Mouse (Mus musculus) 3T3-L1 (cell line): Measurements from ENCODE around the gene Coro7.
A peak's percentile ranks its signal among the peaks of the same experiment; 100 is the strongest.
"Not testable (repeated sequence)": the region's sequence is repeated elsewhere in the genome, so short reads cannot be mapped to it uniquely, and the experiment has no call there.

ENCODE experiments used
- DNase-seq: peaks from one replicate; pipeline ENCODE4 v3.0.0-alpha.2; 2015; ENCODE audit warnings: low read depth, low spot score

The Coro7 gene

DNA sequence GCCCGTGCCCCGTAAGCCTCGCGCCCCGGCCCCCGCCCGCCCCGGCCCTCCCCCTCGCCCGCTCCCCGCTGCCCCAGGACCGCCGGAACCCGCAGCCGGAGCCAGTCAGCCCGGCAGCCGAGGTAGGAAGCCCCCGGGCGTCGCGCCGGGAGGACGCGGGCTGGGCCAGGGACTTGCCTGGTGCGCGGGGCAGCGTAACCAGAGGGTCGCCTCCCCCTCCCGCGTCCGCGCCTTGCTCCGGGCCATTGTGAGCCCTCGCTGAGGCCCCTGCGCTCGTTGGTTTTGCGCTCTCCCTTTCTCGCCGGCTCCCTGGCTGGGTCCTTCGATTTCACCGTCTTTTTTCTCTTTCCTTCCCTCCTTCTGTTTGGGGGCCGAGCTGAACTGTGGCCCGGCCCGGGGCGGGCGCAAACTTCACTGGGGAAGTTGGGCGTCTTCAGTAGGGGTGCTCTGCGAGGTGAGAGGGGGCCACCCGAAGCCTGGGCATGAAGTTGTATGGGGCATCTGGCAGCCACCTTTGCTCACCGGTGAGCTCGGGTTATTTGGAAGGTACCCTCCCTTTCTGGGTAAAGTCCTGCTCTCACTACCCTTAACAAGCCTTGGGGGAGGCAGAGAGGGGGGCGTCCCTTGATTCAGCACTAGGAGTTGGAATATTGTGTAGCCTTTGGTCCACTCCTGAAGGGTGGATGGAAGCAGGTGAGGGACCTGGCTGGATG is 84.6 kb downstream of the Coro7 start:
- peak; percentile 47 for DNase-seq

DNA sequence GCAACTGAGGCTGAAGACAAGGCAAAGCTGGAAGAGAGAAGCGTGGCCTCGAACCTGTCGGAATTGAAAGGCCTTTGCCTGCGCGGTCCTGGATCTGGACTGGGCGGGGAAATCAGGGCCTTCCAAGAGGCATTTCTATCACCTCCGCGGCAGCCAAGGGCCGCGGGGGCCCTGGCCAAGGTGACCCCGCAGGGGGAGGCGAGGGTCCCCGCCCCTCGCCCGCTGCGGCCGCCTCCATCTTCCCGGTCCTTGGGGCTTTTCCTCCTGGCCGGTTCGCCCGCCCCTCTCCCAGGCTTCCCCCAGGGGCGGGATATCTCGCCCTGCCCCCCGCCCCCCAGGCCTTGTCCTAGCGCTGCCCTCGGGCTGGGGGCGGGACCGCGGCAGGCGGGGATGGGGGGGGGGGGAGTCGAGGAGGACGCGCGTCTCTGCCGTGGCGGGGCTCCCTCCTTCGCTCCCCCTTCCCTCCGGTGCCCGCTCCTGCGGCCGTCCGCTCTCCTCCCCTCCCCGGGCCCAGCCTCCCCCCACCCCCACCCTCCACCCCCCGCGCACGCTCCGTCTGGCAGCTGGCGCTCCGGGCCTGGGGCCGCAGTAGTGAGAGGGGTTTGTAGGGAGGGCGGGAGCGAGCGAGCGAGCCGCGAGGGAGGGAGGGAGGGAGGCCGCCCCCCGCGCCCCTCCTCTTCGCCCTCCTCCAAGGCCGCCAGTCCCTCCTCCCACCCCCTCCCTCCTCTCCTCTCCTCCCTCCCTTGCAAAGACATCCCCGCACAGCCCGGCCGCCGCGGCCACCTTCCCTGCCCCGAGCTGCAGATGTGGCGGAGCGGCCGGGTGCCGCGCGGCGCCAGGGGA is 85.4 kb downstream of the Coro7 start, which contains the start of gene Glis2:
Glis2 (plus strand) TSS at position 743 of the 843 bp plus-strand sequence.
- peak; percentile 78 for DNase-seq

DNA sequence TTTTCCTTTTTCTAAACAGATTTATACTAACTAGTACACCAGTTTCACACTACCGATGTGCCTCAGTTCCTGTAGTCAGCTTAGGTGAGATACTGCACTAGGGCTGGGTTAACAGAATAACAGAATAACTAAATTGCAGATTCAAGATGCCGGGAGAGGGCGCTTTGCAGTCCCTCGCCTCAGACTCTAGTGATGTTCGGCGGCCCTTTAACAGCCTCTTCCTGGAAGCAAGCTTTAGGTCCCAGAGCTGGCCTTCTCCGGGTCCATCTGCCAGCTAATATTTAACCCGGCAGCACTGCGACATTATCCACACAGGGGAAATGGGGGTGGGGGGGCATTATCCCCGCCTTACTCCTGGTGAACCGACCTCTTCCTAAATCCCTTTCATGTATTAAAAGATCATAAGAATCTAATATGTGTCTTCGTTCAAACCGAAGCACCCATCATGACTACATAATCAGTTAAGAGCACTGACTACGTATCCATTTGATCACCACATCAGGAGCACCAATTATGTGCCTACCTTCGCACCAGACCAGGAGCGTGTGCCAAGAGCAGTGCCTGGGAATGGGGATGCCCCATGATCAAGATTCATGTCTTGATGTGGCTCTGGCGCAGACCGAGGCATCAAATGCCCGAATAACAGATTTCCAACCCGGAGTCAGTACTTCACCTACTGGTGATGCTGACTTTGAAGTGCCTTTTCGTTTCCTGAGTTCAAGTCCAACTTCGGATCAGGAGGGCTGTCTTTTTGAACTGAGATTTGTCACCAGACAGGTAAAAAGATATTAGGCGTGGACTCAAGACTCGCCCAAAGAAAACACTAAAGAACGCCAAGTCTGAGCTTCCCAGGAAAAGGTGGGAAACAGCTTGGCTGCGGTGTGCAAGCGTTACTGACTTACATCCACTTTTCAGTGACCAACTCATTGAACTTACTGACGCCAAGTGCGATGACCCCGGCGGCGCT is 86.4 kb downstream of the Coro7 start:
- peak; percentile 82 for DNase-seq

- peak; percentile 62 for DNase-seq
These were observed 89.3 kb downstream of the Coro7 start for GRCm38 (mm10) chr16:4590236-4590635.

GRCm38 (mm10) chr16:4587516-4588210 is 91.9 kb downstream of the Coro7 start:
- DNase-seq: peak; percentile 74

- peak; percentile 99 for DNase-seq
These were observed 93.0 kb downstream of the Coro7 start for GRCm38 (mm10) chr16:4586531-4587123.

DNA sequence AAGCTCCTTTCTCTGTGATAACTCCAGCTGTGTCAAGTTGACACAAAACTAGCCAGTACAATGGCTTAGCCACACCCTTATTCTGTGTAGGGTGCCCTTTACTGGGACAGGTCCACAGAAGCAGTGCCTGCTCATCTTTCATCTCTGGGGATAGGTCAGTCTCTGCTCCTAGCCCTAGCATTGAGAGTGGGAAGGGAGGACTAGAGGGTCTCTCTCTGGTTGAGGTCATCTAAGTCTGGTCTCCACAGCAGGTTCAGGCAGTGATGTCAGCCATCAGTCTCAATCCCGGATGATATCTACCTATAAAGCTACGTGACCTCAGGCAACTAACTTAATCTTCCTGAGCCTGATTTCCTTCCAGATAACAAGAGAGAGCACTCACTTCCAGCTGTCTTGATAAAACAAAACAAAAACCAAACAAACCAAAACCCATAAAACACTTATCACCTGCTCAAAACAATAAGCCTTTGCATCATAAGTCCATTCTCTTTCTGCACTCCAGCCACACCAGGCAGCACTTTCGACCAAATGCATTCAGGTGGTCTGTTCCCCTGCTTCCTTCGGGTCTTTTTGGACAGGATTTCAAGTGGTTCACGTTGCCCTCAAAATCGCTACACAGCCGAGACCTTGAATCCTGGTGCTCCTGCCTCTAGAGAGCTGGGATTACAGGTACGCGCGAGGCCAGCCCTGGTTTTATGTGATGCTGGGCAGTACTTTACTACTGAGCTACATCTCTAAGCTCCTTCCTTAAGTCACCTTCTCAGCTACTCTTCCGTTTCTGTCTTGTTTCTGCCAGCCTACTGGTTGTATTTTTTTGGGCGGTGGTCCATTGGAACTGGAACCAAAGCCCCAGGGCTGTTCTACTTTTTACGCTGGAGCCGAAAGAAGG is 93.7 kb downstream of the Coro7 start:
- no peak for DNase-seq

- DNase-seq: no peak
These were observed 95.1 kb downstream of the Coro7 start for GRCm38 (mm10) chr16:4584438-4584837.

- no peak for DNase-seq
These were observed 95.8 kb downstream of the Coro7 start for GRCm38 (mm10) chr16:4583807-4584206.

GRCm38 (mm10) chr16:4581179-4581578 is 98.4 kb downstream of the Coro7 start:
- DNase-seq: not testable (repeated sequence)

GRCm38 (mm10) chr16:4578630-4579029 is 100.9 kb downstream of the Coro7 start:
- DNase-seq: no peak

DNA sequence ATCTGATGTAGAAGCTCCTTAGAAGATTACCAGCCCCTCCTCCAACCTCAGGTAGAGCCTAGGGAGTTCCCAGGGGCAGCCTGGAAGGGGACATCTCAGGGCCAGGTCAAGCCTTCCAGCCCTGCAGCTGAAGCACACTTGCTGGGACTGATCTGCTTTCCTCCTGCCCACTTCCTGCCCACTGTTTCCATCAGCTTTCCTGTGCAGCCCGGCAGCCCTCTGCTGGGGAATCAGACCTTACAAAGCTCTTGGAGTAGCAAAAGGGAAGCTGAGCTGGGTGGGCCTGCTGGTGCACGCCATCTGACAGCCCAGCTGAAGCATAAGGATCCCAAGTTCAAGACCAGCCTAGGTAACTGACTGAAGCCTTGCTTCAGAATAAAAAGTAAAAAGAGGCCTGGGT is 102.7 kb downstream of the Coro7 start:
- DNase-seq: no peak
